Mouse (Mus musculus): ENCODE data around the gene Cped1. TPM values are rescaled to one million over a fixed set of nuclear protein-coding genes. Genes with fewer than 3 reads are reported as not detected.
A peak's percentile ranks its signal among the peaks of the same experiment; 100 is the strongest.

Gene Cped1
- total and polyA plus RNA-seq, 2 experiments from 2014 or later, result 2.5 to 4.4 TPM

DNA sequence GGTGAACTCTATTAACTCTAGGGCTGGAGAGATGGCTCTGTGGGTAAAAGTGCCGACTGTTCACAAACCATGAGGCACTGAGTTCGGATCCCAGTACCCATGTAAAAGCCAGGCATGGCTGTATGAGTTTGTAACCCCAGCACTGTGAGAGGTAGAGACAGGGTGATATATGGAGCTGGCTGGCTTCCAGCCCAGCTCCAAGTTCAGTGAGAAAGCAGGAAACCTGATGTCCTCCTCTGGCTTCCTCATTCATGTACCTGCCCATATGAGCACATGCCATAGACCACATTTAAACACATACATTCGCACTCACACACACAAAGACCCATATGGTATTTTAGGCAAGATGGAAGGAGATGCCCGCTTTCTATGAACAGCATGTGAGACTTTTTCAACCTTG, 296.7 kb downstream of the Cped1 start:
- Histone ChIP-seq H3K9ac (replicated peaks; ENCODE audit: low read length, poor library complexity, severe bottlenecking) (no peak overlapping the region), H3K27me3 (ENCODE audit: insufficient read depth, low read length) (peaks cover 5% of the 10 kb centered on the region; the same call in 1 of the 2 replicates), H3K36me3 (ENCODE audit: insufficient read depth, low read length) (no peaks in the 10 kb centered on the region), H3K4me2 (ENCODE audit: low read depth, low read length, poor library complexity, severe bottlenecking) (no peak overlapping the region), H3K4me1 (ENCODE audit: insufficient read depth, low read length) (no peaks in the 10 kb centered on the region), H3K9me3 (ENCODE audit: low read length) (no peaks in the 10 kb centered on the region), H3K27ac (ENCODE audit: low read depth, low read length) (no peak overlapping the region), H3K4me3 (ENCODE audit: low read depth, low read length) (no peak overlapping the region)
- DNase-seq (ENCODE audit: low spot score) (no peak), ATAC-seq (ENCODE audit: low FRiP score) (no peak)
- TF ChIP-seq CTCF (IDR thresholded peaks at IDR 0.05), result no peak
- 93% methylated on average over 4 of the region's 4 CpGs for WGBS

DNA sequence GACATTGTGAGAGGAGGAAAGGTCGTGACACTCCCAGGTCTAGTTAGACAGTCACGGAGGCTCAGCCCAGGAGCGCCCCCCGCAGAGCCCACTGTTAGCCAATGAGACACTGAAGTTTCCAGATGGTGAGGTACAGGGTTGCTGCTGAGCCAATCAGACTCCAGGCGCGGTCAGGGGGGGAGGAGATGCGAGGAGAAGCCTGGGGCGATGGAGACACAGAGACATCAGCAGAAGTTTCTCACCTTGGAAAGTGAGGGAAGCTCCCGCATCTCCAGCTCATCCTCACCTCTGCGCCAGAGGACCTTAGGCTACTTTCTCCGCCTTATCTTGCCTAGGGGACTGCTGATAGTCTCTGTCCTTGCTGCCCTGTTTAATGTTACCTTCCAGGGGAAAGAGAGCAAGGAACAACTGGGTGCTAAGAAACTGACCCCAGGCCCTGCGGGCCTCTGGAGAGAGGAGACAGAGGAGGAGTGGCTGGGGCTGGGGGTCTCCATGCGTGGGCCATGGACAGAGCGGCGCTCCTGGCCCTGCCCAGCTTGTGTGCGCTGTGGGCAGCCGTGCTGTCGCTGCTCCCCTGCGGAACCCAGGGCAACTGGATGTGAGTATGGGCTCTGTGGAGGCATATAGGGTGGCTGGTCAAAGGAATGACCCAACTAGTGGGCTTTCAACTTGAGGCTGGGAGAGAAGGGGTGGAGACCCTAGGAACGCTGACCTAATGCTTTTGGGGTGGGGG, 302.5 kb downstream of the Cped1 start, which contains the start of gene Wnt16:
Gene Wnt16, plus strand, starts transcription at position 224 of the 733 bp plus-strand sequence.
- Histone ChIP-seq H3K4me1 (ENCODE audit: insufficient read depth, low read length) (peaks cover 6% of the 10 kb centered on the region; the same call in 1 of the 2 replicates), H3K9me3 (ENCODE audit: low read length) (no peaks in the 10 kb centered on the region), H3K9ac (replicated peaks; ENCODE audit: low read length, poor library complexity, severe bottlenecking) (0 out of 2 replicates have a peak within 1 kb of the TSS, but pooled peaks have one; percentile 24), H3K36me3 (ENCODE audit: insufficient read depth, low read length) (no peaks in the 10 kb centered on the region), H3K27me3 (ENCODE audit: insufficient read depth, low read length) (peaks cover 34% of the 10 kb centered on the region), H3K4me3 (ENCODE audit: low read depth, low read length) (peak within 1 kb of the TSS; percentile 41), H3K27ac (ENCODE audit: low read depth, low read length) (no peak within 1 kb of the TSS), H3K4me2 (ENCODE audit: low read depth, low read length, poor library complexity, severe bottlenecking) (peak within 1 kb of the TSS; percentile 88)
- 3% methylated on average over 20 of the region's 20 CpGs for WGBS
- ATAC-seq (ENCODE audit: low FRiP score) (peak; percentile 65; the same call in 1 of the 2 replicates), DNase-seq (ENCODE audit: low spot score) (peak; percentile 9)
- no peak for TF ChIP-seq CTCF (IDR thresholded peaks at IDR 0.05)

DNA sequence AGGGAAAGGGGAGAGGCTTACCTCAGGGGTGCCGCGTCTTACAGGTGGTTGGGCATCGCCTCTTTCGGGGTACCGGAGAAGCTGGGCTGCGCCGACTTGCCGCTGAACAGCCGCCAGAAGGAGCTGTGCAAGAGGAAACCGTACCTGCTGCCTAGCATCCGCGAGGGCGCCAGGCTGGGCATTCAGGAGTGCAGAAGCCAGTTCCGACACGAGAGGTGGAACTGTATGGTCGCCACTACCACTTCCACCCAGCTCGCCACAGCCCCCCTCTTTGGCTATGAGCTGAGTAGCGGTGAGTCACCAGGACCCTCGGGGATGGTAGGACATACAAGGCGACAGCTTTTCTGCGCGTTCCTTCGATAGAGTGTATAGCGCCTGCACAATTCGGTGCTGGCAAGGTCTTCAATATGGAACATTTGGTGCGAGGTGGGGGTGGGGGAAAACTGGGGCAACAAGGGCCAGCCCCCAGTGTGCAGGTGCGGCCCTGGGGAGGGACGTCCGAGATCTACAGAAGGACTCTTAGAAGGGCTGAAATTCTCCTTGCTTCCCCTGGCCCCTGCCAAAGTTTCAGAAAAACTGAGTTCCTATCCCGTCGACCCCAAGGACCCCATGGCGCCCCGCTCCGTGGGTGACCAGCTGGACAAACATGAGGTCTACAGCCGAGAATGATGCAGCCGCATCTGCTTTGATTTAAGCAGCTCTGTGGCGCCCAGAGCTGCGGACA, 303.2 kb downstream of the Cped1 start:
- ATAC-seq (ENCODE audit: low FRiP score) (peak; percentile 77), DNase-seq (ENCODE audit: low spot score) (peak; percentile 48)
- 0 out of 2 replicates have a peak overlapping the region, but pooled peaks have one; percentile 24 for H3K9ac ChIP-seq (replicated peaks; ENCODE audit: low read length, poor library complexity, severe bottlenecking)
- no peaks in the 10 kb centered on the region for H3K36me3 ChIP-seq (ENCODE audit: insufficient read depth, low read length)
- no peak overlapping the region for H3K27ac ChIP-seq (ENCODE audit: low read depth, low read length)
- H3K27me3 ChIP-seq (ENCODE audit: insufficient read depth, low read length), result peaks cover 37% of the 10 kb centered on the region
- peak; percentile 67 for TF ChIP-seq CTCF (IDR thresholded peaks at IDR 0.05)
- H3K4me1 ChIP-seq (ENCODE audit: insufficient read depth, low read length), result peaks cover 6% of the 10 kb centered on the region; the same call in 1 of the 2 replicates
- 1% methylated on average over 38 of the region's 38 CpGs for WGBS
- H3K9me3 ChIP-seq (ENCODE audit: low read length), result no peaks in the 10 kb centered on the region
- peak overlapping the region; percentile 88 for H3K4me2 ChIP-seq (ENCODE audit: low read depth, low read length, poor library complexity, severe bottlenecking)
- peak overlapping the region; percentile 41 for H3K4me3 ChIP-seq (ENCODE audit: low read depth, low read length)

DNA sequence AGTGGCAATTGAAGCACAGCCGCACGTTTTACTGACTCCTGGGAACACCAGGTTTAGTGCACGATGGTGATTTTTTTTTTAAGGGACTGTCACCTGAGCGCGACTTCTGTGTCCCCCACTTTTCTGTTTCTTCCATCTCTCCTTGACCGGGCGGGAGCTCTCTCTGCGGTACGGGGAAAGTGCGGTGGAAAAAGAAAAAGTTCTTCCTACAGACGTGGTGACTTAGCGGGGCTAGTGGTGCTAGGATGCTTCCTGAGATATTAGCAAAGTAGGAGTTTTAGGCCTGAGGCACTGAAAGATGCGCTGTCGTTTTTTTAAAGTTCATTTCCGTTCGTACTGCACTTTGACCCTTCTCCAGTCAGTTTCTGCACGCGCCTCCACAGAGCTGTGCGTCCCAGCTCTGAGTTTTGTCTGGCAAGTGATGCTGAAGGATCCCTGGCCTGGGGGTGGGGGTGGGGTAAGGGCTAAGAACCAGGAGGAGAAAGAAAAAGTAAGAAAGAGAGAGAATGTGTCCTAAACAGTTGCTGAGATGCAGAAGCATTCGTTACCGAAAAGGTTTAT, 303.8 kb downstream of the Cped1 start:
- Histone ChIP-seq H3K4me3 (ENCODE audit: low read depth, low read length) (peak overlapping the region; percentile 41), H3K27me3 (ENCODE audit: insufficient read depth, low read length) (peaks cover 37% of the 10 kb centered on the region), H3K4me1 (ENCODE audit: insufficient read depth, low read length) (peaks cover 6% of the 10 kb centered on the region; the same call in 1 of the 2 replicates), H3K36me3 (ENCODE audit: insufficient read depth, low read length) (no peaks in the 10 kb centered on the region), H3K27ac (ENCODE audit: low read depth, low read length) (no peak overlapping the region), H3K4me2 (ENCODE audit: low read depth, low read length, poor library complexity, severe bottlenecking) (peak overlapping the region; percentile 88), H3K9ac (replicated peaks; ENCODE audit: low read length, poor library complexity, severe bottlenecking) (no peak overlapping the region), H3K9me3 (ENCODE audit: low read length) (no peaks in the 10 kb centered on the region)
- 2% methylated on average over 21 of the region's 21 CpGs for WGBS
- DNase-seq (ENCODE audit: low spot score) (no peak), ATAC-seq (ENCODE audit: low FRiP score) (no peak)
- no peak for TF ChIP-seq CTCF (IDR thresholded peaks at IDR 0.05)

DNA sequence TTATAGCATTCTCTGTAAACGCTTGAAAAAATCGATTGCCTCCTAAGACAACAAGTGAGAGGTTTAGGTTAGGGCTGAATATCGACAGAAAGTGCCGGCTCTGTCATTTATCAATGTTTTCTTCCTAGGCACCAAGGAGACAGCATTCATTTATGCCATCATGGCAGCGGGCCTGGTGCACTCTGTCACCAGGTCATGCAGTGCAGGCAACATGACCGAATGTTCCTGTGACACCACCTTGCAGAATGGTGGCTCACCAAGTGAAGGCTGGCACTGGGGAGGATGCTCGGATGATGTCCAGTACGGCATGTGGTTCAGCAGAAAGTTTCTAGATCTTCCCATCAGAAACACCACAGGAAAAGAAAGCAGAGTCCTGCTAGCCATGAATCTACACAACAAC, 305.1 kb downstream of the Cped1 start:
- H3K9me3 ChIP-seq (ENCODE audit: low read length), result no peaks in the 10 kb centered on the region
- no peaks in the 10 kb centered on the region for H3K36me3 ChIP-seq (ENCODE audit: insufficient read depth, low read length)
- WGBS, result 80% methylated on average over 8 of the region's 8 CpGs
- H3K4me2 ChIP-seq (ENCODE audit: low read depth, low read length, poor library complexity, severe bottlenecking), result no peak overlapping the region
- peaks cover 6% of the 10 kb centered on the region; the same call in 1 of the 2 replicates for H3K4me1 ChIP-seq (ENCODE audit: insufficient read depth, low read length)
- H3K9ac ChIP-seq (replicated peaks; ENCODE audit: low read length, poor library complexity, severe bottlenecking), result no peak overlapping the region
- no peak for DNase-seq (ENCODE audit: low spot score)
- no peak for TF ChIP-seq CTCF (IDR thresholded peaks at IDR 0.05)
- H3K27me3 ChIP-seq (ENCODE audit: insufficient read depth, low read length), result peaks cover 37% of the 10 kb centered on the region
- no peak overlapping the region for H3K4me3 ChIP-seq (ENCODE audit: low read depth, low read length)
- no peak for ATAC-seq (ENCODE audit: low FRiP score)
- H3K27ac ChIP-seq (ENCODE audit: low read depth, low read length), result no peak overlapping the region
